Mouse (Mus musculus) layer of hippocampus, postnatal 25 days (tissue): ENCODE measurements around the gene Usp43. TPM values are rescaled to one million over a fixed set of nuclear protein-coding genes. Genes with fewer than 3 reads are reported as not detected.

Experiments used
- DNase-seq, 2 experiments: peaks; one replicate each; pipeline ENCODE4 v3.0.0; 2022; ENCODE audit warnings: mixed read lengths in 2 of 2, low spot score in 1 of 2; ENCODE audit errors: extremely low spot score in 1 of 2
- total RNA-seq, 2 experiments: library from RNA; stranded (reverse); gene quantifications; 2 replicates each; pipeline ENCODE4 v1.2.3; 2021

The Usp43 gene
- total RNA-seq, 2 experiments from 2014 or later, result 0.76 to 1.1 TPM

- DNase-seq, result peak; percentile 38 to 62
Observed at GRCm38 (mm10) chr11:67819604-67820003, 102.3 kb downstream of the Usp43 start.

- peak in 1 of 2 experiments; percentile 25 for DNase-seq
Observed at GRCm38 (mm10) chr11:67811535-67811934, 110.4 kb downstream of the Usp43 start.

DNA sequence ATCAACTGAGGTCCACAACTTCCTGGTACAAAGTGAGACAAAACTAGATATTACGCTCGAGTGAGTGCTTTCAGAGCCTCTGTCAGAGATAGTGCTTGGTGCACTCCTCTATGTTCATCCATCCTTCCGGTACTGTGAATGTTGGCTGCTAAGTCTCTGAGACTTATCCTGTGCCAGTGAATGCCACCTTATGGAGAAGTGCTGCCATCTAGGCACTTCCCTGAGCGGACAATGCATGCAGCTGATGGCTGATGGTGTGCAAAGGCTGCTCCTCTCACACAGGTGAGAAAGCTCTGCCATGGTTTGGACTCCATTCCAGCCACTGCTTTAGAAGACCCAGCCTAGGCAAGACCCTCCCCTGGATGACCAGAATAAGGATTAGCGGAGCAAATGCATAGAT lies 113.9 kb downstream of the Usp43 start:
- no peak for DNase-seq

GRCm38 (mm10) chr11:67806832-67807597 lies 114.9 kb downstream of the Usp43 start:
- DNase-seq, result no peak

DNA sequence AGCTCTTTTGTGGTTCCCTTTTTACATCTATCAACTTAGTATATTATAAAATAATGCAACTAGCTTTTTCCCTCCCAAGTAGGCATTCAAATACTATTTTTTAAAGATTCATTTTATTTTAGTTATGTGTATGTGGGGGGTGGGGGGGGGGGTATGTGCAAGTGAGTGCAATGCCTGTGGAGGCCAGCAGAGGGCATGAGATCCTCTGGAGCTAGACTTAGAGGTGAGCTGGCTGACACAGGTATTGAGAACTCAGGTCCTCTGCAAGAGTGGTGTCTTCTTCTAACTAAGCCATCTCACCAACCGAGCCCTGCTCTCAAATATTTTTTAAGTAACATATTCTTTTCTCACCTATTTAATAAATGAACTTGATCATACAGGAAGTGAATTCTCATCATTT lies 116.4 kb downstream of the Usp43 start:
- no peak for DNase-seq

Other genes with a start within 250 kb of the Usp43 start
- gene Rcvrn, start 226.8 kb downstream of the Usp43 start, total RNA-seq, result 1 to 10 TPM in 1 of 2 experiments, under 1 TPM in 1; 0.52 to 2.0 TPM
- gene Glp2r, start 151.0 kb downstream of the Usp43 start, total RNA-seq, result 1 to 10 TPM; 3.0 to 3.7 TPM
- gene Gsg1l2, start 147.5 kb downstream of the Usp43 start, total RNA-seq, result not detected
- gene Dhrs7c, start 124.0 kb downstream of the Usp43 start, total RNA-seq, result not detected
- under 1 TPM; 0.87 to 0.94 TPM for gene Cfap52, start 43.5 kb upstream of the Usp43 start, total RNA-seq
- gene Stx8, start 44.0 kb upstream of the Usp43 start, total RNA-seq, result 10 to 100 TPM; 34.4 to 36.5 TPM